Mouse (Mus musculus): Measurements from ENCODE around the gene Usmg5. TPM values are rescaled to one million over a fixed set of nuclear protein-coding genes. Genes with fewer than 3 reads are reported as not detected.

Gene Usmg5
- polyA plus RNA-seq, 1 experiment from 2014 or later: 1,159 TPM

GRCm38 (mm10) chr19:47046343-47046742, 44.1 kb downstream of the Usmg5 start:
- no peak overlapping the region for H3K27ac ChIP-seq (ENCODE audit: low read length)
- WGBS: 89% methylated on average over 1 of the region's 1 CpGs
- peaks cover 10% of the 10 kb centered on the region; the same call in 1 of the 2 replicates for H3K36me3 ChIP-seq (ENCODE audit: control insufficient read depth, insufficient read depth)
- no peak overlapping the region for H3K4me2 ChIP-seq (ENCODE audit: low read length)
- H3K27me3 ChIP-seq (replicated peaks; ENCODE audit: control insufficient read depth, insufficient read depth, low read length): no peaks in the 10 kb centered on the region
- H3K9me3 ChIP-seq (ENCODE audit: control insufficient read depth, low read length): no peaks in the 10 kb centered on the region
- no peak overlapping the region for H3K4me3 ChIP-seq (replicated peaks; ENCODE audit: low read length)
- no peak for ATAC-seq
- H3K9ac ChIP-seq (replicated peaks; ENCODE audit: low read depth, low read length): no peak overlapping the region
- peaks cover 20% of the 10 kb centered on the region for H3K4me1 ChIP-seq (replicated peaks; ENCODE audit: control insufficient read depth, insufficient read depth, low read length)

- no peak overlapping the region for H3K27ac ChIP-seq (ENCODE audit: low read length)
- H3K9ac ChIP-seq (replicated peaks; ENCODE audit: low read depth, low read length): no peak overlapping the region
- ATAC-seq: no peak
- no peaks in the 10 kb centered on the region for H3K9me3 ChIP-seq (ENCODE audit: control insufficient read depth, low read length)
- H3K4me2 ChIP-seq (ENCODE audit: low read length): no peak overlapping the region
- 0 out of 2 replicates have a peak, but pooled peaks cover 3% of the 10 kb centered on the region for H3K4me1 ChIP-seq (replicated peaks; ENCODE audit: control insufficient read depth, insufficient read depth, low read length)
- peaks cover 21% of the 10 kb centered on the region; the same call in 1 of the 2 replicates for H3K36me3 ChIP-seq (ENCODE audit: control insufficient read depth, insufficient read depth)
- 90% methylated on average over 3 of the region's 3 CpGs for WGBS
- no peak overlapping the region for H3K4me3 ChIP-seq (replicated peaks; ENCODE audit: low read length)
- H3K27me3 ChIP-seq (replicated peaks; ENCODE audit: control insufficient read depth, insufficient read depth, low read length): no peaks in the 10 kb centered on the region
These were observed 46.8 kb downstream of the Usmg5 start for GRCm38 (mm10) chr19:47043608-47044007.

GRCm38 (mm10) chr19:47040720-47041473, 49.5 kb downstream of the Usmg5 start:
- Histone ChIP-seq H3K9me3 (ENCODE audit: control insufficient read depth, low read length) (no peaks in the 10 kb centered on the region), H3K27me3 (replicated peaks; ENCODE audit: control insufficient read depth, insufficient read depth, low read length) (no peaks in the 10 kb centered on the region), H3K4me3 (replicated peaks; ENCODE audit: low read length) (no peak overlapping the region), H3K4me1 (replicated peaks; ENCODE audit: control insufficient read depth, insufficient read depth, low read length) (no peaks in the 10 kb centered on the region), H3K9ac (replicated peaks; ENCODE audit: low read depth, low read length) (no peak overlapping the region), H3K4me2 (ENCODE audit: low read length) (no peak overlapping the region), H3K27ac (ENCODE audit: low read length) (no peak overlapping the region), H3K36me3 (ENCODE audit: control insufficient read depth, insufficient read depth) (peaks cover 28% of the 10 kb centered on the region)
- 88% methylated on average over 3 of the region's 3 CpGs for WGBS
- ATAC-seq: no peak

GRCm38 (mm10) chr19:47036596-47036995, 53.9 kb downstream of the Usmg5 start:
- ATAC-seq: no peak
- no peak overlapping the region for H3K4me3 ChIP-seq (replicated peaks; ENCODE audit: low read length)
- H3K27me3 ChIP-seq (replicated peaks; ENCODE audit: control insufficient read depth, insufficient read depth, low read length): no peaks in the 10 kb centered on the region
- 87% methylated on average over 3 of the region's 3 CpGs for WGBS
- no peaks in the 10 kb centered on the region for H3K9me3 ChIP-seq (ENCODE audit: control insufficient read depth, low read length)
- no peaks in the 10 kb centered on the region for H3K4me1 ChIP-seq (replicated peaks; ENCODE audit: control insufficient read depth, insufficient read depth, low read length)
- no peak overlapping the region for H3K4me2 ChIP-seq (ENCODE audit: low read length)
- H3K36me3 ChIP-seq (ENCODE audit: control insufficient read depth, insufficient read depth): peaks cover 32% of the 10 kb centered on the region
- no peak overlapping the region for H3K27ac ChIP-seq (ENCODE audit: low read length)
- no peak overlapping the region for H3K9ac ChIP-seq (replicated peaks; ENCODE audit: low read depth, low read length)

GRCm38 (mm10) chr19:47034916-47035315, 55.5 kb downstream of the Usmg5 start:
- no peak for ATAC-seq
- H3K9ac ChIP-seq (replicated peaks; ENCODE audit: low read depth, low read length): no peak overlapping the region
- H3K27me3 ChIP-seq (replicated peaks; ENCODE audit: control insufficient read depth, insufficient read depth, low read length): no peaks in the 10 kb centered on the region
- H3K9me3 ChIP-seq (ENCODE audit: control insufficient read depth, low read length): no peaks in the 10 kb centered on the region
- 85% methylated on average over 4 of the region's 4 CpGs for WGBS
- no peak overlapping the region for H3K4me2 ChIP-seq (ENCODE audit: low read length)
- no peaks in the 10 kb centered on the region for H3K4me1 ChIP-seq (replicated peaks; ENCODE audit: control insufficient read depth, insufficient read depth, low read length)
- H3K4me3 ChIP-seq (replicated peaks; ENCODE audit: low read length): no peak overlapping the region
- H3K27ac ChIP-seq (ENCODE audit: low read length): no peak overlapping the region
- peaks cover 31% of the 10 kb centered on the region for H3K36me3 ChIP-seq (ENCODE audit: control insufficient read depth, insufficient read depth)

Other genes starting within 250 kb of the Usmg5 start
- gene Ina, start 75.9 kb downstream of the Usmg5 start, polyA plus RNA-seq (2015; fragmentation: Nextera tagmentation; extraction: Ambion mirVana): 272 and 295 TPM in 2 replicates
- gene Nt5c2, start 75.5 kb downstream of the Usmg5 start, polyA plus RNA-seq (2015; fragmentation: Nextera tagmentation; extraction: Ambion mirVana): 76.8 and 81.4 TPM in 2 replicates
- gene Pcgf6, start 39.7 kb downstream of the Usmg5 start, polyA plus RNA-seq (2015; fragmentation: Nextera tagmentation; extraction: Ambion mirVana): 28.9 and 32.3 TPM in 2 replicates
- 5.8 and 6.0 TPM in 2 replicates for gene Taf5, start 22.9 kb downstream of the Usmg5 start, polyA plus RNA-seq (2015; fragmentation: Nextera tagmentation; extraction: Ambion mirVana)
- 7.5 and 8.1 TPM in 2 replicates for gene Pdcd11, start 121 bp upstream of the Usmg5 start, polyA plus RNA-seq (2015; fragmentation: Nextera tagmentation; extraction: Ambion mirVana)
- 0.84 and 1.4 TPM in 2 replicates for gene Calhm2, start 47.6 kb upstream of the Usmg5 start, polyA plus RNA-seq (2015; fragmentation: Nextera tagmentation; extraction: Ambion mirVana)
- gene Calhm1, start 53.6 kb upstream of the Usmg5 start, polyA plus RNA-seq (2015; fragmentation: Nextera tagmentation; extraction: Ambion mirVana): not detected in 2 replicates
- not detected in 2 replicates for gene Calhm3, start 67.1 kb upstream of the Usmg5 start, polyA plus RNA-seq (2015; fragmentation: Nextera tagmentation; extraction: Ambion mirVana)
- gene Neurl1a, start 88.2 kb upstream of the Usmg5 start, polyA plus RNA-seq (2015; fragmentation: Nextera tagmentation; extraction: Ambion mirVana): 7.2 and 11.0 TPM in 2 replicates